Mouse (Mus musculus) lung, adult 2 months (tissue): Measurements from ENCODE around the gene Gm21954.

Source experiments
- CTCF ChIP-seq: fragments of 200-500 bp; IDR thresholded peaks from 2 replicates; pipeline ENCODE4 v1.5.1; 2011; ENCODE audit warnings: mild to moderate bottlenecking, low read length, control low read depth; ENCODE audit not compliant: insufficient read depth
- POLR2A ChIP-seq: fragments of 200-500 bp; IDR thresholded peaks from 2 replicates; pipeline ENCODE4 v1.6.1; 2011; ENCODE audit warnings: low read depth, mild to moderate bottlenecking, control low read depth, low read length, borderline replicate concordance; ENCODE audit errors: extremely low read depth

DNA sequence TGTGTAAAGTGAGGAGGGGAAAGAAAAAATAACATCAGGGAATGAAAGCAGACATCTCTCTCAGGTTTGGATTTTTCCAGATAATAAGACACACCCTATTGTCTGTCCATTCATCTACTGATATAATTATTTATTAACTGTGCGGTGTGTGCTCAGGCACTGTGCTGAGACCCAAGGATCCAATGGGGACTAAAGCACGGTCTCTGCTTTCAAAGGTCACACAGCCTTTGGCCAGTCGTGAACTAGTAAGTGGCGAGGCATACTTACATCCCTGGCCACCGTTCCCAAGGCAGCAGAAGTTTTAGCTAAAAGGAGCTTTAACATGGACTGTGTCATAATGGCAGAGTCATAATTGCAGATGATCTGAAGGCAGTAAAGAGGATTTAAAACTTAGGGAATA lies 44.0 kb upstream of the Gm21954 start:
- no peak for TF ChIP-seq POLR2A
- TF ChIP-seq CTCF: no peak
